In the genomic region with DNA sequence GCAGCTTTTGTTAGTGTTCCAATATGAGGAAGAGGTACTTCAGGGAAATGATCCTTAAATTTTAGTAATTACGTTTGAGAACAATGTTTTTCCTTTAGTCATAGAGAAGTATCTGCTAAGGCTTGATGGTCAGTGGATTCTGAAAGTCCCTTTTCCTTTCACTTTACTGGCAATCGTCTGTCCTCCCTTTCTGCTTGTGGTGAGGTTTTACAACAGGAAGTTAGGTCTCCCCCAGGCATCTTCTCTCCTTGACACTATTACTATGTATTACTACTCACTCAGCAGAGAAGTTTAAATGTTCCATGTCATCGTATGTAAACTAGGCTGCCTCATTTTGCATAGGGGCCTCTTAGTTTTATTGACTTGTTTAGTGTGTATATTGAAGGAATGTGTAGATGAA, we compare ENCODE assay signal across 32 mouse cellular contexts. TPM values are rescaled to one million over a fixed set of nuclear protein-coding genes. Genes with fewer than 3 reads are reported as not detected.
"Had no signal": no experiment of that assay in that cellular context is flagged by ENCODE, and none has a peak within 500 bp of the region (broad histone marks: within the 10 kb centered on the region; RNA-seq: fewer than 3 reads in every experiment).

No protein-coding gene starts in this region.

- H3K4me3 ChIP-seq: layer of hippocampus, adult 2 months; left cerebral cortex, adult 2 months; limb, embryonic 12.5 days; limb, embryonic 15.5 days had no signal

- DNase-seq: kidney, adult 9 months; kidney, postnatal 14 days; kidney, postnatal 4 days; layer of hippocampus, postnatal 36 days; left cerebral cortex, postnatal 4 days; liver, postnatal 0 days; lung, embryonic 14.5 days; midbrain, embryonic 14.5 days; right cerebral cortex, adult 18-20 months; right cerebral cortex, postnatal 14 days; right cerebral cortex, postnatal 4 days; thymus, adult 2 months; thymus, postnatal 14 days; thymus, postnatal 4 days had no signal

- H3K27ac ChIP-seq: layer of hippocampus, adult 2 months; left cerebral cortex, adult 2 months; limb, embryonic 12.5 days; limb, embryonic 15.5 days; liver, embryonic 14.5 days; macrophage; stomach, postnatal 0 days had no signal

- ATAC-seq: liver, postnatal 0 days; lung, postnatal 0 days had no signal

RNA-seq across cellular contexts. Expression of gene Calhm5, which starts 6.8 kb away (rescaled TPM):
- total RNA-seq: megakaryocyte-erythroid progenitor cell, adult 5-6 weeks had no signal

RNA-seq across cellular contexts. Expression of gene Calhm6, which starts 38.3 kb away (rescaled TPM):
- total RNA-seq: layer of hippocampus, postnatal 10 days; layer of hippocampus, postnatal 36 days had no signal
- polyA plus RNA-seq: neural tube, embryonic 11.5 days had no signal

RNA-seq across cellular contexts. Expression of gene Calhm4, which starts 45.4 kb away (rescaled TPM):
- total RNA-seq: layer of hippocampus, adult 2 months; layer of hippocampus, postnatal 10 days; layer of hippocampus, postnatal 36 days; left cerebral cortex, adult 2 months; left cerebral cortex, postnatal 10 days; left cerebral cortex, postnatal 4 days; megakaryocyte-erythroid progenitor cell, adult 5-6 weeks had no signal
- polyA plus RNA-seq: kidney, embryonic 16.5 days; limb, embryonic 12.5 days; limb, embryonic 15.5 days; liver, embryonic 11.5 days; liver, embryonic 14.5 days; liver, postnatal 0 days; lung, embryonic 14.5 days; lung, postnatal 0 days; macrophage; midbrain, embryonic 11.5 days; midbrain, embryonic 14.5 days; midbrain, postnatal 0 days; neural tube, embryonic 11.5 days; neural tube, embryonic 14.5 days; stomach, embryonic 14.5 days; stomach, postnatal 0 days; thymus, adult 2 months had no signal

RNA-seq across cellular contexts. Expression of gene Trappc3l, which starts 52.1 kb away (rescaled TPM):
- total RNA-seq: layer of hippocampus, postnatal 36 days; megakaryocyte-erythroid progenitor cell, adult 5-6 weeks; midbrain, postnatal 0 days had no signal
- polyA plus RNA-seq: kidney, embryonic 16.5 days; limb, embryonic 12.5 days; limb, embryonic 15.5 days; liver, embryonic 11.5 days; liver, embryonic 14.5 days; liver, postnatal 0 days; lung, embryonic 14.5 days; lung, postnatal 0 days; macrophage; midbrain, embryonic 11.5 days; midbrain, embryonic 14.5 days; midbrain, postnatal 0 days; neural tube, embryonic 11.5 days; neural tube, embryonic 14.5 days; stomach, embryonic 14.5 days; stomach, postnatal 0 days; thymus, adult 2 months had no signal
